Mouse (Mus musculus): Measurements from ENCODE around the gene Cd44.

Gene Cd44

DNA sequence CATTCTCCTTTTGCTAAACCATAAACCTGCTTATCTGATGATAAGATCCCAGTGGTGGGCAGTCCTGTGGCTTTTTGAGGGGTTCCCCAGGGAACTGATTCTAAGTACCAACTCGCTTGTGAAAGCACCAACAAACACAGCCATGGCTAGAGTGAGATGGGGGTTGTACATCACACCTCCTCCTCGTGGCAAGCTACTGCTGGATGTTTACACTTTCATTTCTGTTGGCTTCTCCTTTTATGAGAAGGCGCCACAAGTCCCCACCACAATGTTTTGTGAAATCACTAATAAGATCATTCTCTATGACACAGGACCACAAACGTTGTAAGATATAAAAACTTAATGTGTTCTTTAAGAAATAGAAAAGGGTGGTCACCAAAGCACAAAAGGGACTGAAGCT lies 88.7 kb downstream of the Cd44 start:
- no peak for DNase-seq

DNA sequence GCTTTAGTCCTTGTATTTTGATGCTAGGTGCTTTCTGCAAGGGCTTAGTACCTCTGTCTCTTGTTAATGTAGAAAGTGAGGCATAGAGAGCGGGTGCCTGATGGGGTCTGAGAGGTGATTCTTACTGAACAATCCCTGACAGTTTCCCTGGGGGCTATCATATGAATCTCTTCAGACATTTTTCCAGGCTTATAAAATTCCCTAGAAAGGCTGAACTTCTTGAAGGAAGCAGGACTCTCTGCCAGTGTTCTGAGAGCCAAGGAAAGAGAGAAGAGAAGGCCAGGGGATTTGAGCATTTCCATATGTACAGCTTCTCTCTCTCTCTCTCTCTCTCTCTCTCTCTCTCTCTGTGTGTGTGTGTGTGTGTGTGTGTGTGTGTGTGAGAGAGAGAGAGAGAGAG lies 92.0 kb downstream of the Cd44 start:
- DNase-seq = no peak

DNA sequence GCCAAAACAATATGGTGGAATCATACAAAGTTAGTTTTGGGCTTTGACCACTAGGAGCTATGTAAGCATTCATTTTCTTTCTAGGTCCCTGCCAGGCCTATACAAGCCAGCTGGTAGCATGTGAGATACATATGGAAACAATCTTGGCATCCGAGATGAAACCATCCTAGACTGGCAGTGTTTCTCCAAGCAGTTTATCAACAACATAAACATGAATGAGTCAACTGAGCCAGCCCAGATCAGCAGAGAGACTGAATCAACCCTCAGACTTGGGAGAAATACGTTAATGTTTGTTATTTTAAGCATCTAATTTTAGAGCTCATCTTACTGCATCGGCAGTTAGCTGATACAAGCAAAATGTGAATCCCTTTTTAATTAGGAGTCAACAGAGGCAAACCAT lies 93.8 kb downstream of the Cd44 start:
- no peak for DNase-seq

DNA sequence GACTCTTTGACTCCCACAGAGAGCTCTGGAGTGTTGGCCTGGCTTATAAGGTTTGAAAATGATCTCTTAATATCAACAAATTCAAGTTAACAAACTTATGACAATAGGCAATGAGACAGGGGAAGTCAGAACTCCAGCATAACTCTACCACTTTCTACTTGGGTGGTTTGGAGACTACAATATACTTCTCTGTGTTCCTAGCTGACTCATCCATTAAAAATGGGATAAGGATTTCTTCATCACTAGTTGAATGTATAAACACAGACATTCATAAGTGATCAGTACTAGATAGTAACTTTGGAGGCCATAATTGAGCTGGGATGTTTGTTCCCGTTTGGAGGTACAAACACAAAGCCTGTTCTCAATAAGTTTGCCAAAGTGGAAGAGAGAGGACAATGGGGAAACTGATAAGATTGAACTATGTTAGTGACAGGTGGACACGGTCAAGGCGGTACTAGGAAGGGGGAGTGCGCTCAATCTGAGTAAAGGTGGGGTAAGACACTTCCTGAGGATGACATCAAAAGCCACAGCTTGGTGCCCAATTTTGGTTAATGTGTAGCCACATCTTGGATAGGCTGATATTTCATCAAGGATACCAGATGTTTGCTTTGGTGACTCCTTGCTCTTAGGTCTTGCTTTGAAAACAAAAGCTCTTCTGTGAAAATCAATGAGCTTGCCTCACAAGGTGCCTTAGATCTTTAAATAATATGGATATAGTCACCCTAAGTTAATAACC lies 95.5 kb downstream of the Cd44 start:
- no peak for DNase-seq

DNA sequence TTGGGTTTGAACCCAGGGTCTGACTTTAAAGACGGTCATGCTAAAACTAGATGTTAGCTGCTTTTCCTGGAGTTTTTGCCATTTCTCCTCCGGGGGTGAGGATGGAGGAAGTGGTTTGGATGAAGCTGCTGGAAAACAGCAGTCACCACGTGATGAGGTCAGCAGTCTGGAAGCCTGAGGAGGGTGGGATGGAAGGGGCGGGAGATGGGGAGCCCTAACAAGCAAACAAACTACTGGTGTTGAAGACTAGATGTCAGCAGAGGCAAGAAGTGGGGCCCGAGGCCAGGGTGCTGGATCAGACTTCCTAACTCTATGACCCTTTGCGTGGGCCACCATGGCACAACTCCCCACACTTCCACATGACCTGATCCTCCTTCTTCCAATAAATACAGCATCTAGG lies 96.2 kb downstream of the Cd44 start:
- peak; percentile 7 to 45 for DNase-seq

DNA sequence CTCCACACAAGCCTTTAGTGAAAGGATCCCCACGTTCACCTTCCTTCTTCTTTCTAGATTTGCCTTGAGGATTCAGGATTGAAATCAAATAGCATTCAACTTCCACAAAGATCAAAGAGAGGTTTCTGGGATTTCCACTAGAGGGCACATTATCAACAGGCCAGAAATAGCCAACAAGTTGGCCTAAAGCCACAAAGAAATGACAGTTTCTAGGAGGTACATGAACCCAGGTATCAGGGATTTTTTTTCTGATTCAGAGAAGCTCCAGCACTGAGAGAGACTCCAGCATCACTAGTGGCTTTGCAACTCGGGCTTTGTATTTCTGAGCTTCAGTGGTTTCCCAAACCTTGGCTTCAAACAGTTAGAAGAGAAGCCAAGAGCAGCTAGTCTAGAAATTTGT lies 97.4 kb downstream of the Cd44 start:
- peak in 1 of 2 experiments; percentile 10 for DNase-seq

DNA sequence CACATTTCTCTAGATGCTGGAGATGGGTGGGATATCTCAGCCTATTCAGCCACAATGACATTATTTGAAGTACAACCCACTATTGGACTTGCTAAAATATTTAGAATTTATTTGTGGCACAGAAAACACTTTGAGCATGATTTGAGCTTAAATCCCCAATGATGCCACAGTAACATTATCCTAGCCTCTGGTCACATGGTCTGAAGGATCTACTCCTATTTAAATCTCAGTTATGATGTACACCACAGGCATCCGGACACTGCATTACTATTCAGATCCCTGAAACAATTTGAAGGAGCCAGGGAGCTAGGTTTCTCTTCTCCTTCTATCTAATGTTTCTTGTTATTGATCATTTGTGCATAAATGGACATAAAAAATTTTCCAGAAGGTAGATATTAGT lies 99.6 kb downstream of the Cd44 start:
- no peak for DNase-seq

DNA sequence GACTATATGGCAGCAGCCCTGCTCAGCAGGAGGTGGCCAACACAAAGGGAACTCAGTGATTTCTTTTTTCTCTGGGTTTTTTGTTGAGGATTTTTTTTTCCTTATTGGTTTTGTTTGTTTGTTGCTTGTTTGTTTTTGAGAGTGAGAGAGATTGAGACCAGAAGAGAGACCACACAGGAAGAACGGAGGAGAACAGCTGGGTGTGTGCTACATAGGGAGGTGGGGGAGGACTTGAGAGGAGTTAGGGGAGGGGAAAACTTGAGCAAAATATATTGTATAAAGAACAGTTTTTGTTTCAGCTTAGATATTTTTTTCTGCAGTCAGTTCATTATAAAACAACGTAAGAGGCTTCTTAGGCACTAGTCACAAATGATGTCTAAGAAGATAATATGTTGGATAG lies 103.3 kb downstream of the Cd44 start:
- DNase-seq = no peak

DNA sequence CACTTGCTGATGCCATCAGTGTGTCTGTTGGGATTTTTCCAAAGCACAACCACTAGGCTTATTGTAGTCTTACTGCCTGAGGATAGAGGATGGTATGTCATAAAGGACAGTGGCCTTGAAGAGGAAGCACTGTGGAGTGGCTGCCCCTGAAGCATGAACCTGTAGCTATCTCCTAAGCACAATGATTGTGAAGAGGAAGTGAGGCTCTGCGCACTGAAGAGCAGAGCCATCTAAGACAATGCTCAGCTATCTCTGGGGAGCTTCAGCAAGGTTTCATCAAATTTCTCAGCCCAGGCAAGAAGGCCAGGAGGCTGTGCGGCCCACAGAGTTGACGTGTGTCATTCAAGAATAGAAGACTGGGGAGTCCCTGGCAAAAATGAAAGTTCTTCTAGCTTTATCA lies 106.4 kb downstream of the Cd44 start:
- DNase-seq = no peak

DNA sequence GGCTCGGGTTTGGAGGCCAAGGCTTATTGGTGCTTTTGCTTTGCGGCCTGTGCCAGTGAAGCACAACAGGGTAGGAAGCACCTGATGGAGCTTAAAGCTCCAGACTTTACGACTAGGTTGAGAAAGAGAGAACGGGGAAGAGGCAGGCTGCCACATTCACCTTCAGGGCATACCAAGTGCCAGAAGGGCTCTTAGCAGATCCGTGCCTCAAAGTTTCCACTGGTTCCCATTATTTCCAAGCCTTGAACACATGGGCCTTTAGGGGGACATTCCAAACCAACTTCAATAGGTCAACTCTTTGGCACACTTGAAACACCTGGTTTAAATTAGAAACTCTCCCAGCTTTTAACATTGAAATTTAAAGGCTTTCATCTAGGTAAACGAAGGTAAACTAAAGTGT lies 108.7 kb downstream of the Cd44 start:
- DNase-seq = no peak

DNA sequence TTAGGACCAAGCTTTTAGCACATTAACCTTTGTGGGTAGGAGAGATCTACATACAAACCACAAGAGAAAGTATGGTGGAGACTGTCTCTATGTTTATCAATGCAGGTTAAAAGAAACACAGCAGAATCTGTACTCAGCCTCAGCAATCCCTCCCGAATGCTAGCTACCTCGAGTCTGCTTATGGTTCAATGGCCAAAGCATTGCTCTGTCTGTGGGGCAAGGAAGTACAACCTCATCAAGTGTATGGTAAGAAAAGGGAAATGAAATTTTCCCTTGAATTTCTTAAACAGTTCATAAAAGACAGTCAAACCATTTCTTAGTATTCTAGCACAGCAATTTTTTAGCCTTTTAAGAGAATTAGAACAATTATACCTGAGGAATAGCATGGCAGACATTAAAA lies 109.8 kb downstream of the Cd44 start:
- DNase-seq = no peak

DNA sequence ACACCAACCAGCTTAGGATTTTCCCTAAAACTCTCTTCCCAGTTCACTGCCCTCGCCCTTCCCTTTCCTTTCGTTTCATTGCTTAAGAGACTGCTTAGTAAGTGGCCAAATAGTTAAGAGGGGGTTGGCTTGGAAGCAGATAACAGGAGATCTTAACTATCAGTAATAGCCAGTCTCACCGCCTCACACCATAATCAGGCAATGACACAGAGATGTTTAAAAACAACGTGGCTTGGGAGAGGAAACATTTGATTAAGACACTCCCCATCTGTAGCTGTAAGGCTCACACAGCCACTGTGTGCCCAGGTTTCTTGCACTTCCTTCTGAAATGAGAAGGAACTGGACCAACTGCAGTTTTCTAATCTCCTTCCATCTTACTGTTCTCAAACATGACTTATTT lies 115.8 kb downstream of the Cd44 start:
- DNase-seq = no peak

DNA sequence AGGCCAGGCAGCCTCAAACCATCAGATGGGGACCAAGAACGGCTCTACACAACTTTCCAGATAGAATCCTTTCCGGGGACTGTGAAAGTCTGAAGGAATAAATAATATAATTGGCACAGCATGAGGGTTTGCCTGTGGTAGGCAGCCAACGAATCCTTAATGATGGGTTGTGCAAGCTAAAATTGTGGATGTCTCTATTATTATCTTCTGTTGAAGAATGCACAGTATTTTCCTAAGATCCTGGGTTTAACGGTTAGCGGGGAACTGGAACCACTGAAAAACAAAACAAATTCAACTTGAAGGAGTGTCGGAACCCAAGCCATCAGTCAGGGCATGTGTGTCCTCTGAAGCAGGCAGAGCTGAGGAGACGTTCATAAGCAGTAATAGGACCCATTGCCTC lies 118.7 kb downstream of the Cd44 start:
- DNase-seq = no peak

DNA sequence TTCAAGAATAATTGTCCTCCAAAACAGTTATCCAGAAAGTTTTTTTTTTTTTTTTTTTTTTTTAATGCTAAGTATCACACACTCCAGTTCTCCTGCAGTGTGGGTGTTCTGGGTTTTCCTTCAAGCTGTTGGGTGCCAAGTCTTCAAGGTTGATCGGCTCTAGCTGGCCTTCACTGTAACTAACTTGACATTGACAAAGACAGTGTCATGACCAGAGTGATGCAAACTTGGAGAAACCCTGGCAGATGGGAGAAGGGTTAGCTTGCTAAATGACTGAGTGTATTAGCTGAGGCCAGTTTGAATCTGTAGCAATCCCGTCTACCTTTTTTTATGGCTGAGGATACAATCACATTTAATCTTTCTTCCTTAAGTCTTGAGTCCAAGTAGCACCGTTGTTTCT lies 123.3 kb downstream of the Cd44 start:
- DNase-seq = no peak

DNA sequence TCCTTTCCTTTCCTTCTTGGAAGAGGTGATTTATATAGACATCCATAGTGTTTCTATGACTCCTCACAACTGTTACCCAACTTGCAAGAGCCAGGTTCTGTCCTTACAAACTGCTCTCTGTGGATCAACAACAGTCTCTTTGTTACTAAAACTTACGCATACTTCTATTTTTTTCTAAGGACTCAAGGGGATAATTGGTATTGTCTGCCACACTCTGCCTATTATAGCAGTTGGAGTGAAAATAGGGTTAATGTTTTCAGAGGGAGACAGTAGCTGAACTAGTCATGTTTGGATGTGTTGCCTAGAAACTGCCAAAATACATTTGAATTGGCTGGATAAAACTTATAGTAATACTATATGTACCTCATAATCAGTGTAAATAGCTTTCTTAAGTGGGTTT lies 125.9 kb downstream of the Cd44 start:
- DNase-seq = no peak

DNA sequence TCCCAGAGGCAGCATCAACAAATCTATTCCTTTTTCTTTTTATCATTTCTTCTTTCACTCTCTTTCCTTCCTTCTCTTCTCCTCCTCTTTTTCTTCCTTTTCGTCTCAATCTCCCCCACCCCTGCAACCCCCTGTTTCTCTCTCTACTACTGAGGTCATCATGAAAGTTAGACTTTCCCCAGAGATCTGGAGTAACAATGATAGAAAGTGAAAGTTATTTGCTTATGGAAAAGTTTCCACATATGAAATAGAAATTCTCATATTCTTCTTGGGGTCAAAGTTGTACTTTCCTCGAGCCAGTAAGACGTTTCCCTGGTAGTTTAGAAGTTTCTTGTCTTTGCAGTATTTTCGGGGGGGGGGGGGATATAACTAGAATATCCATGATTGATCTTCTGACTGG lies 126.8 kb downstream of the Cd44 start:
- no peak for DNase-seq

DNA sequence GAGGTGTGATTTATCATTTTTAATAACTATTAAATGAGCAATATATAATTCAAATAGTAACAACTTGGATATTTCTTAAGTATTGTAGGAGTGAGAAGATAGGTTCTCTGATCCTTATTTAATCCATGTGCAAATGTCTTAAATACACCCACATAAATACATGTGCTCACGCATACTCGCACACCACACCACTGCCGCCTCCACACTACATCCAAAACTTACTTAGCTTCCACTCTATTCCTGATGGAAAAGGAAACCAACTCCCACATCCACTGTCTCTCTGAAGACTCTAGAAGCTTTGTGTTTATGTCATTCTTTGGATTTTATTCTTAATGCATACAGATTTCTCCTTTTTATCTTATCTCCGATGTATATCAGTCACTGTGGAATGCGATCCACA lies 129.2 kb downstream of the Cd44 start:
- DNase-seq = no peak

DNA sequence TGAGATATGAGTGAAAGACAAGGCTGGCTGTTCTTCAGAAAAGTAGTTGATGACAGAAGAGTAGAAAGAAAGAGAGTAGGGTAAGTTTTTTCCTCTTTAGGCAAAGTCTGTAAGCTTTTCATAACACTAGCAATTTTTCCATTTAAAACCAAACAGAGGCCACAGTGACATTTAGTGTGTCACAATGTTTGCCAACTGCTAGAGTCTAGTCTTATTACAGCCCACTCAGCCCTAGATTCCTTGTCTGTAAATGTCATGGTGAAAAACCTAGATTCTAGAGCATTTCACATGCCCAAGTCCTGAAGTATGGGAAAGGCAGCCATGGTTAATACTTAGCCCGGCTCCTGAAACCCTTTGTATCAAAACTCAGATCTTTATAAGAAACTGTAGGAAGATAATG lies 130.2 kb downstream of the Cd44 start:
- no peak for DNase-seq

DNA sequence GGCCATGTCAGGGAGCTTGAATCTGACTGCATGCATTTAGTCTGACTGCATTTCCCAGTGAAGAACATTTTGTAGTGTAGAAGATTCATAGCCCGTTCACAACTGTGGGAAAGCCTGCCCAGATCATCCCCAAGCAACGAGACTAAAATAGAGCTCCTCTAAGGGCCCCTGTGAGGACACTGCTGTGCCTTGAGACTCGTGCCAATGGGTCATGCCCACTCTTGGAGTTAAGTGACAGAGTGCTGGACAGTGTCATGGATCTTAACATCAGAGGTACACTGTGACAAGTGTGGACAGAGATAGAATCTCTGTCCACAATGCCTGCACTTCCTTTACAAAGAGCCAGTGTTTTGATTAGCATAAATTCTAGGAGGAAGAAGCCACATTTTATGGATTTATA lies 133.2 kb downstream of the Cd44 start:
- no peak for DNase-seq

DNA sequence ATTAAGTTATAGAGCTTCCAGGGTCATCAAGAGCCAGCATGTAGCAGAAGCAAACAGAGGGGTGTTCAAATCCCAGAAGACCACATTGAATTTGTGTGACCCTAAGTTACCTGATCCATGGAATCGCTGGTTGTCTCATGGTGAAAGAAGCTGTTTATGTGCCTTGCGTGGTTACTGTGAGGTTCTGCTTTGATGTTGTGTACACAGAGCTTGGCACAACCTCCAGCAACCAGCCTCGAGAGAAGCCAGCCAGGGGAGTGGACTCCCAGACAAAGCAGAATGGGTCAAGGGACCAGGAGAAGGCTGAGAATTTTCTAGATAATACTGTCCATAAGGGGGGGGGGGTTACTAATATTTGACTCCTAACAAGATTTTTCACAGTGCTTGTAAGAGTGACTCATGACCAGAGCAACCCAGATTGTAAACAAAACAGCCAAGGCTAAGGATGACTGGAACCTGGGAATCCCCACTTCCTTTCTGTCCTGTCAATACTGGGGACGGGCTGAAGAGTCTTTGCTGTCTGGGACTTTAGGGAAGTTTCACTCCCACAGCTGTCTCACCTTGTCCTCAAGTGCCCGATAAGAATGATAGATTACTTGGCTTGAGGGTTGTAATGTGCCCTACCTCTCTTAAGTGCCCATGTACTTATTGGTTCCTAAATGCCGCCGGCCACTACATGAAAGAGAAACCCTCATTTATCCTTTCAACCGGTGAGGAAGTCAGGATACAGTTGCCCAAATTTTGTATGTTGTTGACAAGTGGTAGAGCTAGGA lies 136.7 kb downstream of the Cd44 start:
- no peak for DNase-seq

DNA sequence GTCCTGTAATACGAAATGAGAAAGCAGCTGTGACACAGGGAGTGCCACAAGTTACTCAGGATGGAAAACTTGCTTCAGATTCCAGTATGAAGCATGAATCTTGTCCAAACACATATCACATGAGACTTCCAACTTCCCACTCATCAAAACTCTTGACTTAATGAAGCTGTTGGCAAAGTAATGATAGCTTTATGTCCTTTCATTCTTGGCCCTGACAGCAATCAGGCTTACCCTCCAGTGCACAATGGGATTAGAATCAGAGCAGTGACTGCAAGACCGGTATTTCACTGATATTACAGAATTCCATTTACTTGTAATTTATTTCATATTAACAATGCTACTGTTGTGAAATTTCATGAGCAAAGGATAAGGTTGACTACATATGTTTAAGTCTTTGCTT lies 137.5 kb downstream of the Cd44 start:
- DNase-seq = no peak

DNA sequence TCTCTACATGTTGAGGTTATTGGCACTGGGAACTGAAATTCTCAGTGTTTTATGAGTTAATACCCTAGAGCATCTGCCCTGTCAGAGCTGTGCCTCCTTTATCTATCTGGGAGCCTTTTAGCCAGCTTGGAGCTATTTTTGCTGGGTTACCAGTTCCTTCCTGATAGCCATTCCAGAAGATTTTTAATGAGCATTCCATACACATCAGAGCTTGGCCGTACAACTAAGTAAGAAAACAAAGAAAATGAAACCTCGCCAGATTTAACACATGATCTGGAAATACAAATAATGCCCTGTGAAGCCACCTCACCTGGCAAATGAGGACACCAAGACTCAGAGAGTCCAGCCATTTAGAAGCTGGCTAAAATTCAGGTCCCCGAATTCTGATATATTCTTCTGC lies 138.3 kb downstream of the Cd44 start:
- no peak for DNase-seq

Measured in kidney, postnatal 25 days (tissue).